Mouse (Mus musculus): ENCODE data around the gene Il17d. TPM values are rescaled to one million over a fixed set of nuclear protein-coding genes. Genes with fewer than 3 reads are reported as not detected.

The Il17d gene
- total and polyA plus RNA-seq, 3 experiments = 0.54 to 2.2 TPM; not detected in 1

- no peaks in the 10 kb centered on the region for H3K27me3 ChIP-seq (ENCODE audit: control insufficient read depth in 1 of 2, insufficient read depth in 2 of 2, low read length in 2 of 2)
- peaks cover 6 to 16% of the 10 kb centered on the region in 2 experiments for H3K4me1 ChIP-seq (ENCODE audit: control insufficient read depth in 1 of 2, insufficient read depth in 2 of 2, low read length in 2 of 2)
- H3K36me3 ChIP-seq (ENCODE audit: control insufficient read depth in 1 of 2, insufficient read depth in 2 of 2, low read length in 2 of 2) = peaks cover 0 to 12% of the 10 kb centered on the region in 2 experiments; a peak in 3 of 4 replicates
- H3K9ac ChIP-seq (ENCODE audit: control insufficient read depth, low read depth, low read length, poor library complexity, severe bottlenecking) = peak within 1 kb of the TSS; percentile 76
- H3K4me3 ChIP-seq (ENCODE audit: control insufficient read depth in 1 of 2, insufficient read depth in 1 of 2, low read depth in 2 of 2, low read length in 2 of 2) = peak within 1 kb of the TSS; percentile 77 to 90
- H3K27ac ChIP-seq (ENCODE audit: control insufficient read depth, low read depth, low read length) = peak within 1 kb of the TSS; percentile 78
- H3K79me2 ChIP-seq (ENCODE audit: control insufficient read depth, insufficient read depth, low read length, poor library complexity) = no peaks in the 10 kb centered on the region; the same call in 1 of the 2 replicates
- peak; percentile 96 for DNase-seq (ENCODE audit: low read depth, low spot score)
- H3K9me3 ChIP-seq (replicated peaks; ENCODE audit: insufficient read depth, low read length) = no peaks in the 10 kb centered on the region
- no peak; the same call in 1 of the 2 replicates for TF ChIP-seq SMC3 (IDR thresholded peaks at IDR 0.05; ENCODE audit: low read depth, low read length)
- no peak for TF ChIP-seq TAL1 (IDR thresholded peaks at IDR 0.05; ENCODE audit: low read length)
- TF ChIP-seq POLR2A (IDR thresholded peaks at IDR 0.05; ENCODE audit: control insufficient read depth in 1 of 2, insufficient read depth in 1 of 2, low read depth in 1 of 2, low read length in 2 of 2, poor library complexity in 1 of 2) = peak; percentile 95 to 97
- no peak for TF ChIP-seq USF1 (IDR thresholded peaks at IDR 0.05; ENCODE audit: low read depth, low read length)
- no peak for TF ChIP-seq ZKSCAN1 (IDR thresholded peaks at IDR 0.05; ENCODE audit: low read depth, low read length)
- no peak for TF ChIP-seq USF2 (IDR thresholded peaks at IDR 0.05; ENCODE audit: borderline replicate concordance in 1 of 2, insufficient read depth in 1 of 2, low read depth in 1 of 2, low read length in 2 of 2)
- peak; percentile 79 for TF ChIP-seq ELF1 (IDR thresholded peaks at IDR 0.05; ENCODE audit: low read depth, low read length)
- no peak for TF ChIP-seq JUND (IDR thresholded peaks at IDR 0.05; ENCODE audit: low read depth, low read length)
- TF ChIP-seq MEF2A (IDR thresholded peaks at IDR 0.05; ENCODE audit: extremely low read depth, insufficient replicate concordance, low read depth, low read length, poor library complexity, severe bottlenecking) = no peak
- TF ChIP-seq MYB (IDR thresholded peaks at IDR 0.05; ENCODE audit: low read depth, low read length) = no peak
- TF ChIP-seq TBP (IDR thresholded peaks at IDR 0.05; ENCODE audit: low read depth, low read length) = peak; percentile 79
- TF ChIP-seq ZC3H11A (IDR thresholded peaks at IDR 0.05; ENCODE audit: low read depth, low read length) = no peak
- TF ChIP-seq ZNF384 (IDR thresholded peaks at IDR 0.05; ENCODE audit: low read depth, low read length) = no peak
- TF ChIP-seq MAZ (IDR thresholded peaks at IDR 0.05; ENCODE audit: low read depth, low read length) = peak; percentile 82; the same call in 1 of the 2 replicates
- TF ChIP-seq ZMIZ1 (IDR thresholded peaks at IDR 0.05; ENCODE audit: low read depth, low read length) = peak; percentile 86
- peak; percentile 46; the same call in 1 of the 2 replicates for TF ChIP-seq TCF12 (IDR thresholded peaks at IDR 0.05; ENCODE audit: low read depth, low read length)
- TF ChIP-seq E2F4 (IDR thresholded peaks at IDR 0.05; ENCODE audit: borderline replicate concordance, low read depth, low read length) = peak; percentile 68; the same call in 1 of the 2 replicates
- no peak for TF ChIP-seq GABPA (IDR thresholded peaks at IDR 0.05; ENCODE audit: low read depth, low read length)
- no peak for TF ChIP-seq BHLHE40 (IDR thresholded peaks at IDR 0.05; ENCODE audit: borderline replicate concordance, low read depth, low read length)
- TF ChIP-seq CHD1 (IDR thresholded peaks at IDR 0.05; ENCODE audit: low read depth, low read length) = no peak
- peak; percentile 89 for TF ChIP-seq NRF1 (IDR thresholded peaks at IDR 0.05; ENCODE audit: insufficient read depth, low read depth, low read length, poor library complexity, severe bottlenecking)
- TF ChIP-seq MXI1 (IDR thresholded peaks at IDR 0.05; ENCODE audit: low read depth, low read length) = peak; percentile 61
- TF ChIP-seq KAT2A (conservative IDR thresholded peaks at IDR 0.05; ENCODE audit: low read depth, low read length) = 0 out of 2 replicates have a peak, but pooled peaks have one; percentile 37
- peak; percentile 65 for TF ChIP-seq CHD2 (IDR thresholded peaks at IDR 0.05; ENCODE audit: low read length)
- TF ChIP-seq NELFE (IDR thresholded peaks at IDR 0.05; ENCODE audit: low read depth, low read length) = peak; percentile 96
- TF ChIP-seq POLR2AphosphoS2 (IDR thresholded peaks at IDR 0.05; ENCODE audit: low read length) = peak; percentile 98
- TF ChIP-seq HCFC1 (IDR thresholded peaks at IDR 0.05; ENCODE audit: low read depth, low read length) = peak; percentile 81
- TF ChIP-seq UBTF (IDR thresholded peaks at IDR 0.05; ENCODE audit: borderline replicate concordance, insufficient read depth, low read depth, low read length) = no peak
- TF ChIP-seq RAD21 (IDR thresholded peaks at IDR 0.05; ENCODE audit: low read depth, low read length) = no peak
- peak; percentile 87 for TF ChIP-seq SIN3A (IDR thresholded peaks at IDR 0.05; ENCODE audit: low read length)
- peak; percentile 65; the same call in 1 of the 2 replicates for TF ChIP-seq MYC (IDR thresholded peaks at IDR 0.05; ENCODE audit: low read depth, low read length)
- peak; percentile 57 for TF ChIP-seq GATA1 (IDR thresholded peaks at IDR 0.05; ENCODE audit: low read depth, low read length)
- TF ChIP-seq MAFK (IDR thresholded peaks at IDR 0.05; ENCODE audit: borderline replicate concordance, low read depth, low read length) = no peak
- TF ChIP-seq POLR2AphosphoS5 (IDR thresholded peaks at IDR 0.05; ENCODE audit: borderline replicate concordance, low read depth, low read length) = no peak
These were observed 46.9 kb downstream of the Il17d start, which contains the start of gene Eef1akmt1 for GRCm38 (mm10) chr14:57571155-57572133. Gene Eef1akmt1 (minus strand): TSS chr14:57571612.
